Mouse (Mus musculus): Measurements from ENCODE around the gene Gm13287.
"Not testable (repeated sequence)": the region's sequence is repeated elsewhere in the genome, so short reads cannot be mapped to it uniquely, and the experiment has no call there.

DNA sequence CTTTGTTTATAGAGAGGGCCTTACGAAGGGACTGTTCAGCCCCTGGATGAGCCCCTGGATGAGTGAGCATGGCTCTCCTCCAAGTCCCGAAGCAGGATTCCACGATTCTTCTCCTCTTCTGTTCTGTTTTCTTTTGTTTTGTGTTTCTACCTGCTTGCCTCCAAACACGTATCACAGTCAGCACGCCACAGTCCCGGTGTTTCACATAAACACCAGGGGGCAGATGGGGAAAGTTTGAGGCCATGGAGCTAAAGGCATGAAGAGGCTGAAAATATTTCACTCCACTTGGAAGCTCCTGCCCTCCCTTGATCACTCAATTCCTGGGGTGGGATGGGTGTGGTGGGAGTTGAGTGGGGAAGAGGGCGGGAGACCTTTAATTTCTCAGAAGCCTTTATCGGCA, 41.3 kb upstream of the Gm13287 start:
- TF ChIP-seq CTCF, EP300 (IDR thresholded peaks at IDR 0.05; ENCODE audit: low read depth): not testable (repeated sequence)

Measured in heart, postnatal 0 days (tissue).